Mouse (Mus musculus) midbrain, embryonic 12.5 days (tissue): Measurements from ENCODE around the gene Fkbp15. TPM values are rescaled to one million over a fixed set of nuclear protein-coding genes. Genes with fewer than 3 reads are reported as not detected.

Experiments used
- ATAC-seq: fragments of 200-750 bp; cut with Nextera tagmentation; 2 replicates; pipeline ENCODE4 v1.8.0; 2017; ENCODE audit warnings: low read depth, moderate TSS enrichment, moderate library complexity; ENCODE audit not compliant: low FRiP score
- H3K27ac ChIP-seq: fragments of 300-500 bp; sonication (generic); replicated peaks from 2 replicates; pipeline ENCODE4 v1.5.1; 2016; ENCODE audit warnings: mild to moderate bottlenecking
- H3K27me3 ChIP-seq: fragments of 300-500 bp; sonication (generic); 2 replicates; pipeline ENCODE4 v1.6.1; 2016; ENCODE audit warnings: mild to moderate bottlenecking
- H3K36me3 ChIP-seq: fragments of 300-500 bp; sonication (generic); 2 replicates; pipeline ENCODE4 v1.6.1; 2016
- H3K4me1 ChIP-seq: fragments of 300-500 bp; sonication (generic); 2 replicates; pipeline ENCODE4 v1.6.1; 2016
- H3K4me2 ChIP-seq: fragments of 300-500 bp; sonication (generic); replicated peaks from 2 replicates; pipeline ENCODE4 v1.6.1; 2016; ENCODE audit warnings: mild to moderate bottlenecking, moderate library complexity
- H3K4me3 ChIP-seq: fragments of 300-500 bp; sonication (generic); 2 replicates; pipeline ENCODE4 v1.5.1; 2016; ENCODE audit warnings: mild to moderate bottlenecking
- H3K9ac ChIP-seq: fragments of 300-500 bp; sonication (generic); replicated peaks from 2 replicates; pipeline ENCODE4 v1.6.1; 2016; ENCODE audit warnings: mild to moderate bottlenecking, moderate library complexity
- H3K9me3 ChIP-seq: fragments of 300-500 bp; sonication (generic); 2 replicates; pipeline ENCODE4 v1.6.1; 2016; ENCODE audit warnings: mild to moderate bottlenecking
- WGBS: fragments of 180-500 bp; shearing (Covaris S2); methylation state at CpG from one replicate; pipeline ENCODE4 v1.1.7; 2016; 5-methylcytosine and 5-hydroxymethylcytosine counted together
- polyA plus RNA-seq: library from polyadenylated mRNA; unstranded; fragments of >200 nt; fragmentation: Nextera tagmentation; extraction: Ambion mirVana; gene quantifications from 2 replicates; pipeline ENCODE4 v1.2.1, GENCODE M21; 2016

Gene Fkbp15
- polyA plus RNA-seq, 1 experiment from 2014 or later: 27.5 TPM

GRCm38 (mm10) chr4:62389592-62390512 lies 29.5 kb upstream of the Fkbp15 start:
- peaks cover 67% of the 10 kb centered on the region for H3K36me3 ChIP-seq
- H3K4me1 ChIP-seq: peaks cover 3% of the 10 kb centered on the region; the same call in 1 of the 2 replicates
- H3K27ac ChIP-seq: no peak overlapping the region
- H3K9ac ChIP-seq: no peak overlapping the region
- H3K9me3 ChIP-seq: no peaks in the 10 kb centered on the region
- H3K27me3 ChIP-seq: no peaks in the 10 kb centered on the region
- 89% methylated on average over 5 of the region's 5 CpGs for WGBS
- H3K4me3 ChIP-seq: no peak overlapping the region
- ATAC-seq: no peak
- no peak overlapping the region for H3K4me2 ChIP-seq

GRCm38 (mm10) chr4:62385439-62385838 lies 25.1 kb upstream of the Fkbp15 start:
- Histone ChIP-seq H3K4me1 (no peaks in the 10 kb centered on the region), H3K36me3 (peaks cover 39% of the 10 kb centered on the region), H3K27ac (no peak overlapping the region), H3K4me2 (no peak overlapping the region), H3K27me3 (no peaks in the 10 kb centered on the region), H3K4me3 (no peak overlapping the region), H3K9me3 (no peaks in the 10 kb centered on the region), H3K9ac (no peak overlapping the region)
- 89% methylated on average over 7 of the region's 7 CpGs for WGBS
- no peak for ATAC-seq

- H3K9ac ChIP-seq: no peak overlapping the region
- no peaks in the 10 kb centered on the region for H3K27me3 ChIP-seq
- H3K9me3 ChIP-seq: no peaks in the 10 kb centered on the region
- 100% methylated on average over 1 of the region's 1 CpGs for whole genome bisulfite sequencing
- H3K4me3 ChIP-seq: no peak overlapping the region
- H3K4me2 ChIP-seq: no peak overlapping the region
- peaks cover 29% of the 10 kb centered on the region for H3K36me3 ChIP-seq
- ATAC-seq: no peak
- H3K27ac ChIP-seq: no peak overlapping the region
- H3K4me1 ChIP-seq: peaks cover under 1% of the 10 kb centered on the region; the same call in 1 of the 2 replicates
Observed at GRCm38 (mm10) chr4:62384159-62384558, 23.8 kb upstream of the Fkbp15 start.

- H3K4me3 ChIP-seq: no peak overlapping the region
- no peak overlapping the region for H3K9ac ChIP-seq
- no peak overlapping the region for H3K4me2 ChIP-seq
- no peak for ATAC-seq
- no peaks in the 10 kb centered on the region for H3K27me3 ChIP-seq
- peaks cover 24% of the 10 kb centered on the region for H3K36me3 ChIP-seq
- no peak overlapping the region for H3K27ac ChIP-seq
- H3K9me3 ChIP-seq: no peaks in the 10 kb centered on the region
- H3K4me1 ChIP-seq: peaks cover 4% of the 10 kb centered on the region; the same call in 1 of the 2 replicates
- 84% methylated on average over 7 of the region's 7 CpGs for whole genome bisulfite sequencing
Observed at GRCm38 (mm10) chr4:62383752-62384151, 23.4 kb upstream of the Fkbp15 start.

GRCm38 (mm10) chr4:62383207-62383606 lies 22.9 kb upstream of the Fkbp15 start:
- Histone ChIP-seq H3K27ac (no peak overlapping the region), H3K36me3 (peaks cover 19% of the 10 kb centered on the region), H3K4me3 (no peak overlapping the region), H3K9me3 (no peaks in the 10 kb centered on the region), H3K9ac (no peak overlapping the region), H3K4me2 (no peak overlapping the region), H3K4me1 (peaks cover 7% of the 10 kb centered on the region; the same call in 1 of the 2 replicates), H3K27me3 (no peaks in the 10 kb centered on the region)
- 93% methylated on average over 6 of the region's 6 CpGs for WGBS
- no peak for ATAC-seq

- H3K4me3 ChIP-seq: no peak overlapping the region
- H3K9ac ChIP-seq: no peak overlapping the region
- H3K36me3 ChIP-seq: 0 out of 2 replicates have a peak, but pooled peaks cover 3% of the 10 kb centered on the region
- no peaks in the 10 kb centered on the region for H3K27me3 ChIP-seq
- H3K4me2 ChIP-seq: no peak overlapping the region
- H3K9me3 ChIP-seq: no peaks in the 10 kb centered on the region
- ATAC-seq: no peak
- H3K27ac ChIP-seq: no peak overlapping the region
- WGBS: 93% methylated on average over 9 of the region's 9 CpGs
- peaks cover 7% of the 10 kb centered on the region; the same call in 1 of the 2 replicates for H3K4me1 ChIP-seq
Observed at GRCm38 (mm10) chr4:62379724-62380381, 19.5 kb upstream of the Fkbp15 start.

- Histone ChIP-seq H3K27me3 (no peaks in the 10 kb centered on the region), H3K36me3 (no peaks in the 10 kb centered on the region), H3K4me1 (peaks cover 7% of the 10 kb centered on the region; the same call in 1 of the 2 replicates), H3K4me2 (no peak overlapping the region), H3K9me3 (no peaks in the 10 kb centered on the region), H3K9ac (no peak overlapping the region), H3K27ac (no peak overlapping the region), H3K4me3 (no peak overlapping the region)
- ATAC-seq: no peak
- 94% methylated on average over 2 of the region's 2 CpGs for WGBS
Observed at GRCm38 (mm10) chr4:62376123-62376522, 15.8 kb upstream of the Fkbp15 start.

- H3K27ac ChIP-seq: no peak overlapping the region
- H3K9ac ChIP-seq: no peak overlapping the region
- H3K9me3 ChIP-seq: no peaks in the 10 kb centered on the region
- no peaks in the 10 kb centered on the region for H3K36me3 ChIP-seq
- H3K4me3 ChIP-seq: no peak overlapping the region
- no peaks in the 10 kb centered on the region for H3K27me3 ChIP-seq
- peaks cover 7% of the 10 kb centered on the region; the same call in 1 of the 2 replicates for H3K4me1 ChIP-seq
- no peak for ATAC-seq
- no peak overlapping the region for H3K4me2 ChIP-seq
- 88% methylated on average over 4 of the region's 4 CpGs for WGBS
Observed at GRCm38 (mm10) chr4:62374342-62374741, 14.0 kb upstream of the Fkbp15 start.

GRCm38 (mm10) chr4:62373668-62374067 lies 13.3 kb upstream of the Fkbp15 start:
- 89% methylated on average over 7 of the region's 7 CpGs for WGBS
- H3K36me3 ChIP-seq: no peaks in the 10 kb centered on the region

GRCm38 (mm10) chr4:62372818-62373520 lies 12.6 kb upstream of the Fkbp15 start:
- WGBS: 84% methylated on average over 9 of the region's 9 CpGs
- Histone ChIP-seq H3K9ac (no peak overlapping the region), H3K9me3 (no peaks in the 10 kb centered on the region), H3K36me3 (no peaks in the 10 kb centered on the region), H3K27me3 (no peaks in the 10 kb centered on the region), H3K4me3 (no peak overlapping the region), H3K4me1 (no peaks in the 10 kb centered on the region), H3K27ac (no peak overlapping the region), H3K4me2 (no peak overlapping the region)
- no peak for ATAC-seq

More at GRCm38 (mm10) chr4:62373668-62374067, 13.3 kb upstream of the Fkbp15 start:
- Histone ChIP-seq H3K9me3 (no peaks in the 10 kb centered on the region), H3K27me3 (no peaks in the 10 kb centered on the region), H3K27ac (no peak overlapping the region), H3K9ac (no peak overlapping the region), H3K4me2 (no peak overlapping the region), H3K4me3 (no peak overlapping the region), H3K4me1 (peaks cover 2% of the 10 kb centered on the region; the same call in 1 of the 2 replicates)
- no peak for ATAC-seq

GRCm38 (mm10) chr4:62372410-62372809 lies 12.1 kb upstream of the Fkbp15 start:
- Histone ChIP-seq H3K4me1 (no peaks in the 10 kb centered on the region), H3K27ac (no peak overlapping the region), H3K9ac (no peak overlapping the region), H3K9me3 (no peaks in the 10 kb centered on the region), H3K4me3 (no peak overlapping the region), H3K27me3 (no peaks in the 10 kb centered on the region), H3K4me2 (no peak overlapping the region), H3K36me3 (no peaks in the 10 kb centered on the region)
- 5% methylated on average over 1 of the region's 1 CpGs for WGBS
- no peak for ATAC-seq
